Mouse (Mus musculus) layer of hippocampus, postnatal 25 days (tissue): ENCODE measurements around the gene Trp53rka. TPM values are rescaled to one million over a fixed set of nuclear protein-coding genes. Genes with fewer than 3 reads are reported as not detected.
A peak's percentile ranks its signal among the peaks of the same experiment; 100 is the strongest.
"Not testable (repeated sequence)": the region's sequence is repeated elsewhere in the genome, so short reads cannot be mapped to it uniquely, and the experiment has no call there.

ENCODE experiments used
- DNase-seq, 2 experiments: peaks; one replicate each; pipeline ENCODE4 v3.0.0; 2022; ENCODE audit warnings: mixed read lengths in 2 of 2, low spot score in 1 of 2; ENCODE audit errors: extremely low spot score in 1 of 2
- total RNA-seq, 2 experiments: library from RNA; stranded (reverse); gene quantifications; 2 replicates each; pipeline ENCODE4 v1.2.3; 2021

Trp53rka gene
- total RNA-seq = 10 to 100 TPM; 18.3 to 19.6 TPM

GRCm38 (mm10) chr2:165492648-165493553 lies at the start of gene Trp53rka:
Gene Trp53rka (minus strand): TSS chr2:165493324.
- peak; percentile 75 to 76 for DNase-seq

GRCm38 (mm10) chr2:165540975-165541374 lies 47.9 kb upstream of the Trp53rka start:
- no peak for DNase-seq

DNA sequence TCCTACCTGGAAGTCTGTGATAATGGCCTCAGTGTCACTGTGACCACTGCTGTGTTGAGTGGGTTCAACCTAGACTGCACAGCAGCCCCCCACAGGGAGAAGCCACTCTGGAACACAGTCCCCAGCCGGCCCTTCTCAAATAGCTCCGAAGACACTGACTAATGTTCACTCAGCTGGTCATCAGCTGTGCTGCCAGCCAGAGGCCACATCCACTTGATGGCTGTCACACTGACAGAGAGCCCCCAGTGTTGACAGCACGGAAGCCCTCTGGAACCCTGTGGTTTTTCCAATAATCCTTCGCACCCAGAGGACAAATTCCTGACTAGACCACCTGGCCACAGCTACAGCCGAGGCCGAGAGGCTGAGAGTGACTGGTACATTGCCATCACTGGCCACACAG lies 40.7 kb upstream of the Trp53rka start:
- no peak for DNase-seq

GRCm38 (mm10) chr2:165529106-165529505 lies 36.0 kb upstream of the Trp53rka start:
- DNase-seq = peak; percentile 68 to 82

DNA sequence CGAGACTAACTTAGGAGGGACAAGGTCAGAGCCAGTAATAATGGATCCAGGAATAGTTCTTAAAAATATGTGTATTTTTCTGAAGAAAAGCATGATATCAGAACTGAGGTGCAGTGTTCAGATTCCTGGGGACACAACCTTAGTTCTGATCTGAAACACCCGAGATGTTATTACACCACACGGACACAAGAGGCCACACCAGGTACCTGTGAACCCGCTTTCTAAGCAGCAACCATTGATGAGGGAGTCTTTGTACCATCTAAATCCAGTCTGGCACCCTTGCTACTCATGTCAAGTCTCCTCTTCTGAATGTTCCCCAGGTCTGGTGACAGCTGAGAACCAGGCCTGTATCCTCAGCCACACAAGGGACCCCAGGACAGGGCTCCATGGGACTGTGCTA lies 32.5 kb upstream of the Trp53rka start:
- peak in 1 of 2 experiments; percentile 28 for DNase-seq

- no peak for DNase-seq
Measured at GRCm38 (mm10) chr2:165515178-165515728, 22.1 kb upstream of the Trp53rka start.

GRCm38 (mm10) chr2:165512870-165513600 lies 19.9 kb upstream of the Trp53rka start:
- no peak for DNase-seq

DNA sequence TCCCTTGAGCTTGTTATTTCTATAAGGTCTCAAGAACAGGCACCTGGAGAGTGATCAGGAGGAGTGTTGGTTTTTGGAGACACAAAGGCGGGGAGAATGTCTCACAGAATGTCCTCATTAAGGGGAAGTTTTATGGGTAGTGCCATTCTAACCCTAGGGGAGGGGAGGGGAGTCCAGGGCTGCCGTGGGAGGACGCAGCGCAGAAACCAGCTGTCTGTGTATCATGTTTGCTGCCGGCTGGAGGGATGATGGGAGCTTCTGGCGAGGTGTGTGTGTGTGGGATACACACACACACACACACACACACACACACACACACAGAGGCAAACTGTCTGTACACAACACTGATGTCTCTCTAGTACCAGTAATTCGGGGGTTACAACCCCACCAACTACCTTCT lies 19.3 kb upstream of the Trp53rka start:
- no peak for DNase-seq

DNA sequence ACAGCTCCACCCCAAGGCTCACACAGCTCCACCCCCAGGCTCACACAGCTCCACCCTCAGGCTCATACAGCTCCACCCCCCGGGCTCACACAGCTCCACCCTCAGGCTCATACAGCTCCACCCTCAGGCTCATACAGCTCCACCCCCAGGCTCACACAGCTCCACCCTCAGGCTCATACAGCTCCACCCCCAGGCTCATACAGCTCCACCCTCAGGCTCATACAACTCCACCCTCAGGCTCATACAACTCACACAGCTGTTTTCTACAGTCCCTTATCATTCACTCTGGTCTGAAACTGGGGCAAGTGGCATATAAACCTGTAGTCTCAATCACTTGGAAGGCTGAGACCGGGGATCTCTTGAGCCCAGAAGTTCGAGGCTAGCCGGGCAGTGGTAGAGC lies 18.4 kb upstream of the Trp53rka start:
- DNase-seq = not testable (repeated sequence)

GRCm38 (mm10) chr2:165510914-165511458 lies 17.9 kb upstream of the Trp53rka start:
- not testable (repeated sequence) for DNase-seq

GRCm38 (mm10) chr2:165510466-165510865 lies 17.3 kb upstream of the Trp53rka start:
- no peak for DNase-seq

- no peak for DNase-seq
Measured at GRCm38 (mm10) chr2:165509686-165510085, 16.6 kb upstream of the Trp53rka start.

- no peak for DNase-seq
Measured at GRCm38 (mm10) chr2:165503259-165504203, 10.4 kb upstream of the Trp53rka start, which contains the start of gene Slc2a10. Gene Slc2a10 (plus strand): TSS chr2:165503787.

GRCm38 (mm10) chr2:165498816-165499215 lies 5.7 kb upstream of the Trp53rka start:
- no peak for DNase-seq

GRCm38 (mm10) chr2:165497706-165498275 lies 4.7 kb upstream of the Trp53rka start:
- no peak for DNase-seq

DNA sequence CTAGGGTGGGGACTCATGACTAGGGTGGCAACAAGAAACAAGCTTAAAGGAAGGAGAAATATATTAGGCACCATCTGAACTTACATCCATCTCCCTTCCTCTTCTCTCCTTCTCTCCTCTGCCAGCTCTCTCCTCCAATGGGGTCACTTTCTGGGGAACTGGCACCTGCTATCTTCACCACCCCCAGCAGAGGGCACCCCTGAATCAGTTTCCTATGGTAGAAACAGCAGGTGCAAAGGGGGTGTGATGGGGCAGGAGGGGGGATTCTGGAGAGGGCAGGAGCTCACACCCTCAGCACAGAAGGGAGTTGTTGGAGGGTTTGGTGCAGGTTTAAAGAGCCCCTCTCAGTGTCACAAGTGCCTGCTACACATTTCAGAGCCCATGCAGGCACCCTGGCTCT lies 3.1 kb upstream of the Trp53rka start:
- peak; percentile 57 to 80 for DNase-seq

- DNase-seq = no peak
Measured at GRCm38 (mm10) chr2:165494495-165494894, 1.4 kb upstream of the Trp53rka start.

DNA sequence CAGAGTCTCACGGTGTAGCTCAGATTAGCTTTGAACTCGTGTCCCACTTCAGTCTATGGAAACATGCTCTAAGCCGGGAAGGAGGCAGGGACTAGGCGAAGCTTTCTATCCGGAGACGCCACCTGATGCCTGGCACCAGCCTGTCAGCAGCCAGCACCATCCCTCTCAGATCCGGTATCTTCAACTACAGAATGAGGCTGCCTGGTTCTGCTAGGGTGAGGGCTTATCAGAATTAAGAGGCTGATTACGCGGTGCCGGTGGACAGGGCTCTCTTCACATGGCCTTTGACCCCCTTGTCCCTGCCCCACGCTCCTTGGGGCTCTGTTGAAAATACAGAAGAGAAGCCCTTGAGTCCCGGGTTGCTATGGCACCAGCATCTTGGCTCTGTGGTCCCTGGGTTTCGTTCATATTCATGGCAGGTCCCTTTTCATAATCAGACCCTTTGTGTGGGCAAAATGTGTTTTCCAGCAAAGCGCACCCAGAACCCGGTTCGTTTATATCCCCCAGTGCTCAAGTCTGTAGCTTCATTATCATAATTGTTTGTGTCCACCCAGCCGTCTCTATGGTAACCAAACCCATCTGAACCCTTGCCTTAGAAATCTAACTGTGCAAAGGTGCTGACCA lies 575 bp upstream of the Trp53rka start:
- peak; percentile 38 to 39 for DNase-seq
